Mouse (Mus musculus) kidney, postnatal 0 days (tissue): ENCODE results near the gene Atn1. TPM values are rescaled to one million over a fixed set of nuclear protein-coding genes. Genes with fewer than 3 reads are reported as not detected.

Experiments
- ATAC-seq: fragments of 200-750 bp; cut with Nextera tagmentation; replicated peaks from 2 replicates; pipeline ENCODE4 v1.8.0; 2017; ENCODE audit warnings: low read depth, moderate number of reproducible peaks, moderate TSS enrichment, moderate library complexity; ENCODE audit not compliant: low FRiP score
- DNase-seq: peaks from one replicate; pipeline ENCODE4 v3.0.0-alpha.2; 2016; ENCODE audit warnings: low spot score
- H3K27ac ChIP-seq: fragments of 300-500 bp; sonication (generic); 2 replicates; pipeline ENCODE4 v1.5.1; 2014; ENCODE audit warnings: mild to moderate bottlenecking
- H3K27me3 ChIP-seq: fragments of 300-500 bp; sonication (generic); 2 replicates; pipeline ENCODE4 v1.6.1; 2014; ENCODE audit warnings: low read length, mixed read lengths; ENCODE audit not compliant: insufficient read depth
- H3K36me3 ChIP-seq: fragments of 300-500 bp; sonication (generic); 2 replicates; pipeline ENCODE4 v1.6.1; 2014; ENCODE audit warnings: low read length, mixed read lengths; ENCODE audit not compliant: insufficient read depth
- H3K4me1 ChIP-seq: fragments of 300-500 bp; sonication (generic); replicated peaks from 2 replicates; pipeline ENCODE4 v1.6.1; 2014; ENCODE audit warnings: antibody characterized with exemption, low read length, mixed read lengths; ENCODE audit not compliant: insufficient read depth
- H3K4me2 ChIP-seq: fragments of 300-500 bp; sonication (generic); 2 replicates; pipeline ENCODE4 v1.6.1; 2014; ENCODE audit warnings: mild to moderate bottlenecking, low read length, moderate library complexity, mixed read lengths
- H3K4me3 ChIP-seq: fragments of 300-500 bp; sonication (generic); replicated peaks from 2 replicates; pipeline ENCODE4 v1.5.1; 2014; ENCODE audit warnings: low read depth, low read length
- H3K9ac ChIP-seq: fragments of 300-500 bp; sonication (generic); 2 replicates; pipeline ENCODE4 v1.6.1; 2014; ENCODE audit warnings: low read depth, low read length
- H3K9me3 ChIP-seq: fragments of 300-500 bp; sonication (generic); replicated peaks from 2 replicates; pipeline ENCODE4 v1.6.1; 2016; ENCODE audit warnings: low read length, inconsistent platforms, mixed read lengths
- CTCF ChIP-seq: IDR thresholded peaks from 2 replicates; pipeline ENCODE4 v1.5.1; 2016; ENCODE audit warnings: antibody characterized with exemption, low read depth, mild to moderate bottlenecking, moderate library complexity
- WGBS: fragments of 180-500 bp; shearing (Covaris S2); extraction: QIAGEN DNeasy Blood & Tissue Kit; methylation state at CpG from one replicate; pipeline ENCODE4 v1.1.7; 2014; 5-methylcytosine and 5-hydroxymethylcytosine counted together
- polyA plus RNA-seq: library from polyadenylated mRNA; unstranded; fragments of >200 nt; fragmentation: Nextera tagmentation; extraction: Ambion mirVana; gene quantifications from 2 replicates; pipeline ENCODE4 v1.2.1, GENCODE M21; 2015

Gene Atn1
- polyA plus RNA-seq, 1 experiment from 2014 or later, result 13.0 TPM

GRCm38 (mm10) chr6:124786756-124787420, 30.6 kb upstream of the Atn1 start:
- Histone ChIP-seq H3K4me1 (no peaks in the 10 kb centered on the region), H3K4me2 (no peak overlapping the region), H3K27ac (no peak overlapping the region), H3K9ac (no peak overlapping the region), H3K36me3 (no peaks in the 10 kb centered on the region), H3K9me3 (no peaks in the 10 kb centered on the region), H3K4me3 (no peak overlapping the region), H3K27me3 (no peaks in the 10 kb centered on the region)
- 38% methylated on average over 8 of the region's 8 CpGs for WGBS
- peak; percentile 44 for DNase-seq
- 0 out of 2 replicates have a peak, but pooled peaks have one; percentile 41 for ATAC-seq
- TF ChIP-seq CTCF, result no peak

DNA sequence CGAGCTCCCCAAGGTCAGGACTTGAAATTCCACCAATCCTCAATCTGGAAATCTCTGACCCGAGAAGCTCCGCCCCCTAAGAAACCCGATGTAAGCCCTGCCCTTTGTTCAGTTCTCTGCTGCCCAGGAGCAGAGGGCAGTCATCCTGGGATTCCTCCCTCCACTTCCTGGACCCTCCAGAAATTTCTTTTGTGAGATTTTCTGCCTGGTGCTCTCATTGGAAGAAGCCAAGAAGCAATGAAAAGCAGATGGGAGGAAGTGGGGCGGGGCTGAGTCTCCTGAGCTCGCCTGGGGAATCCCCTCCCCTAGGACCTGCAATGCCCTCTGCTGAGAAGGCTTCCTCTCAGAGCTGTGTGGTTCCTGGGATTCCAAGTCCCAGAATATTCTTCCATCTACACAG, 26.1 kb upstream of the Atn1 start:
- peak overlapping the region; percentile 14; the same call in 1 of the 2 replicates for H3K4me3 ChIP-seq
- no peak for TF ChIP-seq CTCF
- no peaks in the 10 kb centered on the region for H3K36me3 ChIP-seq
- H3K4me2 ChIP-seq, result peak overlapping the region; percentile 39
- no peaks in the 10 kb centered on the region for H3K27me3 ChIP-seq
- H3K9me3 ChIP-seq, result no peaks in the 10 kb centered on the region
- H3K4me1 ChIP-seq, result no peaks in the 10 kb centered on the region
- 0 out of 2 replicates have a peak overlapping the region, but pooled peaks have one; percentile 24 for H3K9ac ChIP-seq
- WGBS, result 27% methylated on average over 6 of the region's 6 CpGs
- no peak overlapping the region for H3K27ac ChIP-seq
- ATAC-seq (peak; percentile 41), DNase-seq (peak; percentile 64)

GRCm38 (mm10) chr6:124780917-124781316, 24.6 kb upstream of the Atn1 start:
- Histone ChIP-seq H3K9ac (no peak overlapping the region), H3K4me1 (no peaks in the 10 kb centered on the region), H3K27me3 (no peaks in the 10 kb centered on the region), H3K27ac (no peak overlapping the region), H3K9me3 (no peaks in the 10 kb centered on the region), H3K4me2 (no peak overlapping the region), H3K36me3 (no peaks in the 10 kb centered on the region), H3K4me3 (no peak overlapping the region)
- ATAC-seq (no peak), DNase-seq (no peak)
- no peak for TF ChIP-seq CTCF
- 87% methylated on average over 7 of the region's 7 CpGs for WGBS

GRCm38 (mm10) chr6:124779984-124780416, 23.7 kb upstream of the Atn1 start:
- no peaks in the 10 kb centered on the region for H3K4me1 ChIP-seq
- no peaks in the 10 kb centered on the region for H3K27me3 ChIP-seq
- no peak overlapping the region for H3K27ac ChIP-seq
- no peak overlapping the region for H3K9ac ChIP-seq
- peak; percentile 87 for DNase-seq
- peak; percentile 30; the same call in 1 of the 2 replicates for TF ChIP-seq CTCF
- WGBS, result 2% methylated on average over 10 of the region's 10 CpGs
- H3K4me2 ChIP-seq, result peak overlapping the region; percentile 60
- no peaks in the 10 kb centered on the region for H3K36me3 ChIP-seq
- H3K9me3 ChIP-seq, result no peaks in the 10 kb centered on the region
- peak overlapping the region; percentile 26 for H3K4me3 ChIP-seq
- no peak for ATAC-seq

- TF ChIP-seq CTCF, result no peak
- Histone ChIP-seq H3K4me2 (peak within 1 kb of the TSS; percentile 60), H3K9ac (no peak within 1 kb of the TSS), H3K4me3 (peak within 1 kb of the TSS; percentile 26), H3K9me3 (no peaks in the 10 kb centered on the region), H3K27ac (no peak within 1 kb of the TSS), H3K36me3 (no peaks in the 10 kb centered on the region), H3K4me1 (no peaks in the 10 kb centered on the region), H3K27me3 (no peaks in the 10 kb centered on the region)
- ATAC-seq (peak; percentile 25), DNase-seq (peak; percentile 84)
- 2% methylated on average over 23 of the region's 23 CpGs for WGBS
Observed at GRCm38 (mm10) chr6:124779222-124779983, 23.1 kb upstream of the Atn1 start, which contains the start of gene Lrrc23. Lrrc23 (minus strand) TSS chr6:124779727.

DNA sequence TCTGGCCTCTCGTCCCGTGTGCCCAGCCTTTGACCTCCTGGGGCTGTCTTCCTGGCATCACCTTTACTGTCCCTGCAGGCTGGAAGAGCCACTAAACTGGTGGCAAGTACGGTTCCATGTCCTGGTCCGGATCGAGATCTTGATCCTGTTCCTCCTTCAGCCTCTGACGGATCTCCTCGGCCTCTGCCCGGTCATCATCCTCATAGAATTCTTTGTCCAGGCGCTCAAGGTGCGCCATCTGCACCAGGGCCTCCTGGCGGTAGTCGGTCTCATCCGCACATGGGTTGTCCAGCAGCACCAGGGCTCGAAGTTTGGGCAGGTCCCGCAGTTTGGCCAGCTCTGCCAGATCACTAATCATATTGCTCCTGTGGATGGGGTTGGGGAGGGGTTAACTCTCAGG, 14.2 kb upstream of the Atn1 start:
- H3K4me2 ChIP-seq, result no peak overlapping the region
- H3K4me1 ChIP-seq, result peaks cover 24% of the 10 kb centered on the region
- TF ChIP-seq CTCF, result no peak
- H3K4me3 ChIP-seq, result no peak overlapping the region
- H3K9ac ChIP-seq, result no peak overlapping the region
- no peaks in the 10 kb centered on the region for H3K9me3 ChIP-seq
- no peak overlapping the region for H3K27ac ChIP-seq
- H3K27me3 ChIP-seq, result no peaks in the 10 kb centered on the region
- 90% methylated on average over 15 of the region's 15 CpGs for WGBS
- DNase-seq, result no peak
- ATAC-seq, result no peak
- no peaks in the 10 kb centered on the region for H3K36me3 ChIP-seq
